Mouse (Mus musculus) adipocyte (in vitro differentiated cells): ENCODE results near the gene Xrcc1.
"Not testable (repeated sequence)": the region's sequence is repeated elsewhere in the genome, so short reads cannot be mapped to it uniquely, and the experiment has no call there.

Source experiments
- DNase-seq: peaks from one replicate; pipeline ENCODE4 v3.0.0-alpha.2; 2016; ENCODE audit warnings: low spot score

The Xrcc1 gene

DNA sequence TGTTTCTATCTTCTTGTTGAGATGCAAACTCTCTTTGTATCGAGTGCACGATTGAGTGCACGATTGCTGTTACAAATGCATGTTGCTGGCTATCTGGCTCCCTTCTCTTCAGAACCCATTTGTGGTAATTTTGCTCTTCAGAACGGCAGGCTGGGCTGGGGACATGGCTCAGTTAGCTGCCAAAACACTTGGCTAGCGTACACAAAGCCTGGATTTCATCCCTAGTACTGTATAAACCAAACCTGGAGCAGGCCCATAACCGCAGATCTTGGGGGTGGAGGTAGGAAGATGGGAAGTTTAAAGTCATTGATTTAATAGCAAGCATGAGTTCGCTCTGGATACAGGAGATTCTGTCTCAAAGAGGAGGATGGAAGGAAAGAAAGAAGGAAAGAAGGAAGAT lies 59.5 kb downstream of the Xrcc1 start:
- DNase-seq: no peak

DNA sequence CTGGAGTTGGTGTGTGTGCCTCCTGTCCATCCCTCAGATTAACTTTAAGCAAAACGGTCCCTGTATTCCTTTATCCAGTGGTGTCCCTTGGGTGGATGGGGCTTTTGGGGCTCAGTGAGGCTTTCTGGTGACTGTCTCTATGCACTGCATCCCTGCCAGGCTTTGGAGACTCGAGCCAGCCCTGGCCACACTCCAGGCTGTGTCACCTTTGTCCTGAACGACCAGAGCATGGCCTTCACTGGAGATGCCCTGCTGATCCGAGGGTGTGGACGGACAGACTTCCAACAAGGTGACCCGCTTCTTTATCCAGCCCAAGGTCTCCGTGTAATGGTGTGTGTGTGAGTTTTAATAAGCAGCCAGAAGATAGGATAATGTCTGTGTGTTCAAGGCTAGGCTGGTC lies 60.0 kb downstream of the Xrcc1 start:
- no peak for DNase-seq

DNA sequence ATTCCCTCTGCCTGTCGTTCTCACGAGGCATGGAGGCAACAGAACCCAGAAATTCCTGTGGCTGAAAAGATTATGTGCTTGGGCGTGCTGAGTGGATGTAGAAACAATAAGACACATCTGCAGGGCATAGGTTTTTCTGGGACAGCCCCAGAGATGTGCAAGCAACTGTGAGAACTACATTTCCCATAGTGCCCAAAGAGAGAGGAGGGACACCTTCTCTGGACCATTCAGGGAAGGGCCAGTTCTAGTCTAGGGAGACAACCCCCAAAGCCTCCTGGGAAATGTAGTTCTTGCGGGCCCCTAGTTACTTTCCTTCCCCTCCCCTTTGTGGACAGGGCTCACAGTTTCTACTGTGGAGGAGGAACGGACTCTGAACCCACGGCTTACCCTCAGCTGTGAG lies 61.9 kb downstream of the Xrcc1 start:
- peak; percentile 5 for DNase-seq

DNA sequence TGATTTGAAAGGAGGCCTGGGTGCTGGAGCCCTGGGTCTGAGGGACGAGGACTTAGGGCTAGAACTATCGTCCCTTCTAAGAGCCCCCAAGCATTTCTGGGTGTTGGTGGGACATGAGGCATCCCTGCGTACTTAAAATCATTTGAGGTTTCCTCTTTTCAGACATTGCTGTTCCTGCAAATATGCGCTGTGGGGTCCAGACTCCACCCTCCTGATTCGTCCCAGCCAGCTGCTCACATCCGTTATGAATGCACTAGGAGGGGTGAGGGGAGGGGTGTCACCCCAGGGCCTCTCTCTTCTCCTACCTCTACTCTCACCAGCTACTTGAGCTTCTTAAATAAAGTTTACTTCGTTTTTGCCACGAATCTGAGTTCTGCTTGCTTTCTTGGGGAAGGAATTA lies 62.5 kb downstream of the Xrcc1 start:
- DNase-seq: no peak

DNA sequence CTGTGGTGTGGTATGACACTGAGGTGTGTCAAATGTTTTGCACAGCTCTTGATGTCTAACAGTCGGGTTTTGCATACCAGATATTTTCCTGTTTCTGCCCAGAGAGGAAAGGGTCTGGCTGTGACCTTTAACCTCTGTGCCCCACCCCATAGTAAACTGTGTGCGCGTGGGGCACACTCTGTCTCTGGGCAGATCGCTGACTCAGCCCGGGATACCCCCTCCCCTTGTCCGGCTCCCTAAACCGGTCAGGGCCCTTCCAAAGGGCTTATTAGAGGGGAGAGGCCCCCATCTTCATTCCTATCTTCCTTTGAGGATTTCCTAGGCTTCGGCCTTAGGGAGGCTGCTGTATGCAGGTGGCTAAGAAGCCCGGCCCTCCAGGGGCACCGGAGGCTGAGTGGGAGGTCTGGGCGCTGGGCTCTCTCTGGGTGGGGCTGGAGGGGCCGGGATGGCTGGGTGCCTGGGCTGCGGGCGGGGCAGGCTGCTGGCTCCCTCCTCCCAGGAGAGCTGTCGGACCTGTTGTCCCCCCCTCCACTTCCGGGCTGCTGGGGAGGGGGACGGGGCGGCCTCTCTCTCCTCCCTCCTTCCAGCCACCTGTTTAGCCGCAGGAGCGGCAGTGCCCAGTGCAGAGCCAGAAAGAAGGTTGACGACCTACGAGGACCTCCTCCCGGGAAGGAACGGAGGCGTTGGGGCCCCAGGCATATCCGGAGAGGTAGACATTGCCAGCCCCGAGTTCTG lies 64.2 kb downstream of the Xrcc1 start, which contains the start of gene Phldb3:
Gene Phldb3 (plus strand): TSS at position 620 of the 735 bp plus-strand sequence.
- DNase-seq: no peak

DNA sequence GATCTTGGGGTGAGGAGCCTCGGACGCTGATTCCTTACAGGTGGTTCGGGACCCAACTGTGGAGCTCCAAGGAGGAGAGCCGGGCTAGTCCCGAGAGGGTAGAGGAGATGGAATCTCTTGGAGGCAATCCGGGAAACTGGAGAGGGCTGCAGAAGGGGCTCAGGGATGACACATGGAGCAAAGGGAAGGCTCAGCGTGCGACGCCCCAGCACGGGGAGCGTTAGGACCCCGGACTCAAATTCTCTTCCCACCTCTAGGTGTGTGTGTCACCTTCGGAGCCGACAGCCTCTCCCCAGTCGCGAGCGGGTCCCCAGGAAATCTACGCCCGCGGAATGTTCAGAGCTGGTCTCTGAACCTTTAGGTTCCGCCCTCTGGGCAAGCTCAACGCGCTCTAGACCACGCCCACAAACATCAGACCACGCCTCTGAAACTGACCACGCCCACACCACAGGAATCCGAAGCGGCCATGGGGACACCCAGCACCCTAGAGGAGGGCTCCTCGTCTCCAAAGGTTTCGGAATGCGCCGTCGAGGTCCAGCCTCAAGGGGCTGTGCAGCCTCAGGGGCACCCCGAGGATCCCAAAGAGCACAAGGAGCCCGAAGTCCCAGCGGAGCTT lies 64.9 kb downstream of the Xrcc1 start:
- no peak for DNase-seq

DNA sequence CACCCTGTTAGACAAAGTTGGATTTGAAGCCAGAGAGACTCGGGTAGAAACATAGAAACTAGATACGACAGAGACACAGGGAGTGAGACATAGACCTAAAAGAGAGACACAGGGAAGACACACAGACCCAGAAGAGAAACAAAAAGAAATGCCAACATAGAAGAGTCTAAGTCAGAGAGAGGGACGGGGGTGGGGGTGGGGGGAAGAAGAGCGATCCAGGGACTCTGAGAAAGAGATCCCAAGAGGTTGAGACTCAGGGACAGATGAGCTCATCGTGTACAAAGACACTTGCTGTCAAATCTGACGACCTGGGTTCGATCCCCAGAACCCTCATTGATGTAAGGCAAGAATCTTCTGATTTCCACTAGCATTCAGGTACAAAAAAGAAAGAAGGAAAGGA lies 65.6 kb downstream of the Xrcc1 start:
- DNase-seq: no peak

DNA sequence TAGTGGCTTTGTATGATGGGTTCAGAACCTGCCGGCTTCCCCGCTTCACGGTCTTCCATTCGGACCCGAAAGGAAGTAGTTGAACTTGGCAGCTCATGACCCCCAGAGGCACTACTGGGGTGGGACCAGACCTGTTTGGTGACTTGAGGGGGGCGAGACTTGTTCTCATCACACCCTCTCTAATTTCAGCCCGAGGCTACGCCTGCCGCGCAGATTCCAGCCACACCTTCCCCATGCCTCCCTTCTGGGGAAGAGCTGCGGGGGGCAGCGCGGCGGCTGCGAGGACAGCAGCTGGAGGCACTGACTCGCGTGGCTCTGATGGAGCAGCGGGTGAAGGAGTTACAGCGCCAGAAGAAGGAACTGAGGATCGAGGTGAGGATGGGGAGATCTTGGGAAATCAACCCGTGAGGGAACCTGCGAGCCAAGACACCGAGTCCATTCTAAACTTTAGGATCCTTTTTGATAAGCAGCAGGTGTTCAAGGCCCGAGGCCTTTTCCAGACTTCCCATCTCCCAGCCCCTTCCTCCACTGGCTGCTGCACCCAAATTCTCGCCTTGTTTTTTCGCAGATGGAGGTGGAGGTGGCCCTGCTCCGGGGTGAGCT lies 66.3 kb downstream of the Xrcc1 start:
- no peak for DNase-seq

DNA sequence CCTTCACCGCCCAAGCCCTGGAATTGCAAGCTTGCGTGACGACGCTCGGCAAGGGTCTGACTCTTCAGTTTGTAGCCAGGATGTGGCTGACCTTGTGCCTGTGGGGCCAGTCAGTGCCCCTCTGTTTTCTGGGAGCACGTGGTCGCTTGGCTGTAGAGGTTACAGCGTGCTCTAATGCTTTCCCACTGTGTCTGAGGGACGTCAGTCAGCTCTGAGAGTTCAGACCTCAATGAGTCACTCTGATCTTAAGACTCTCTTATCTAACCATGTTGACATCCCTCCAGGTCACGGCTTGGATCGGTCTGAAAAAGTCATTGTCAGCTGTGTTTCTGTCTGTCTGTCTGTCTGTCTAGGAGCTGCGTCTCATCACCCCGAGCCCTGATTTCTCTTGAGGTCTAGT lies 68.7 kb downstream of the Xrcc1 start:
- no peak for DNase-seq

DNA sequence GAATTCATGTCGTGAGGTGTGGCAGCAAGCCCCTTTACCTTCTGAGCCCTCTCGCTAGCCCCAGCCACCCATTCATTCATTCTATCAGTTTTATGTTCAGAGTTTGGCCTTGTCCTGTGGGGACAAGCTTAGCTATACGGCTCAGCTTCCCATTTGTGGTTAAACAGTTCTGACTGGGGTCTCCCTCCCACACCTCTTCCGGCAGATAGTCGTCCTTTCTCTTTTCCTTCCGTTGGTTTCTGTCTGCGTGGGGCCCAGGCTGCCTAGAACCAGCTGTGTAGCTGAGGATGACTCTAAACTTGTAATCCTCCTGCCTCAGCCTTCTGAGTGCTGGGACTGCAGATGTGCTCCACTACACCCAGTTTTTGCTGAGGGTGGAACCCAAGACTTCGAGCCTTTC lies 71.7 kb downstream of the Xrcc1 start:
- DNase-seq: no peak

DNA sequence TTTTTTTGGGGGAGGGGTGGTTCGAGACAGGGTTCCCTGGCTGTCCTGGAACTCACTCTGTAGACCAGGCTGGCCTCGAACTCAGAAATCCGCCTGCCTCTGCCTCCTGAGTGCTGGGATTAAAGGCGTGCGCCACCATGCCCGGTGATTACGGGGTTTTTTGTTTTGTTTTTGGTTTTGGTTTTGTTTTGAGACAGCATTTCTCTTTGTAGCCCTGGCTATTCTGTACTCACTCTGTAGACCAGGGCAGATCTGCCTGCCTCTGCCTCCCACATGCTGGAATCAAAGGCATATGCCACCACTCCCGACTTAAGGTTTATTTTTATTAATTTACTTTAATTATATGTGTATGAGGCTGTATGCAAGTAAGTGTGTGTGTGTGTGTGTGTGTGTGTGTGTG lies 72.3 kb downstream of the Xrcc1 start:
- DNase-seq: not testable (repeated sequence)

DNA sequence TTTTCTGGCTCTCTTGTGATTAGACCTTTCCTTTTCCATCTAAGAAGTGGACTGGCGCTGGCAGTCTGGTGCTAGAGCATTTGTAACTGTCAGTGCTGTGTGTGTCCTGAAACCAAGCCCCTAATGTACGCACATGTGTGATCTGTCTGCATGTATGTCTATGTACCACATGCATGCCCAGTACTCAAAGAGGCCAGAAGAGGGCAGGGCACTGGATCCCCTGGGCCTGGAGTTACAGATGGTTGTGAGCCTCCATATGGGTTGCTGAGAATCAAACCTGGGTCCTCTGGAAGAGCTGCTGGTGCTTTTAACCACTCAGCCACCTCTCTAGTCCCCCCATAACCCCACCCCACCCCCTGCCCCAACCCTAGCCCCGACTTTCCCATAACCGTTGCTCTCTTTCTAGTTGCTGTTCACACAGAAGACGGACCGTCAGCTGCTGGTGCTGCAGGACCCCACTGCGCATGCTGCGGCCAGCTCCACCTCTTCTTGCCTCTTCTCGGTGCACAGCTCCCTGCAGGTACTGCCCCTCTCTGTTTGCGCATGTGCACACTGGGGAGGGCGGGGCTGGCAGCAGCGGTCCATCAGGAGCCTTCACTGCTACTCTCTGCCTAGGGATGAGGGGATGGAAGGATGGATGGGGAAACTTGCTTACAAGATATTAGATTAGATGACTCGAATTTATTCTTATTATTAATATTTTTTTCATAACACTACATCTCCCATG lies 73.7 kb downstream of the Xrcc1 start:
- DNase-seq: no peak

DNA sequence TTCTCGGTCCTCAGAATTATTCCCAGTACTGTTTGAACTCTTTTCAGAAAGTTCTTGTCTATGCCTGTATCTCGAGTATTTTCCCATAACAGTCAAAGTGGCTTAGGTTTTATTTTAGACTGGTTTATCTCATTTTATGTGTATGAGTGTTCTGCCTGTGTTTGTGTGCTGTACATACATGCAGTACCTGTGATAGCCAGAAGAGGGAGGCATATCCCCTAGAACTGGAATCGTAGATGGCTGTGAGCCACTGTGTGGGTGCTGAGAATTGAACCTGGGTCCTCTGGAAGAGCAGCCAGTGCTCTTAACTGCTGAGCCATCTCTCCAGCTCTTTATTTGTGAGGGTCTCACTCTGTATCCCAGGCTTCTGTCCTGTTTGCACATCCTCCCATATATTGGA lies 75.1 kb downstream of the Xrcc1 start:
- no peak for DNase-seq

DNA sequence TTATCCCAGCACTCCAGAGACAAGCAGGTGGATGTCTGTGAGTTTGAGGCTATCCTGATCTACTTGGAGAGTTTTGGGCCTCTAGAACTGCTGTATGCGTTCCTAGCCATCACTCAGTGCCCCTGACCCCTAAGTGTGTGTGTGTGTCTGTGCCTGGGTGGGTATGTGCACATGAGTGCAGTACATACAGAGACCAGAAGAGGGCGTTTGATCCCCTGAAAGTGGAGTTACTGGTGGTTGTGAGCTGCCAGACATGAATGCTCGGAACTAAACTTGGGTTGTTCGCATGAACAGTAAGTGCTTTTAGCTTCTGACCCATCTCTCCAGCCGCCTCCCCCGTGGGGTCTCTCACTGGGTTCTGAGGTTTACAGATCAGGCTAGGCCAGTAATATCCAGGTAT lies 76.9 kb downstream of the Xrcc1 start:
- DNase-seq: no peak
